Mouse (Mus musculus): ENCODE results near the gene Gpt2. TPM values are rescaled to one million over a fixed set of nuclear protein-coding genes. Genes with fewer than 3 reads are reported as not detected.

Gpt2 gene
- polyA plus RNA-seq, 1 experiment, result 1.5 TPM

DNA sequence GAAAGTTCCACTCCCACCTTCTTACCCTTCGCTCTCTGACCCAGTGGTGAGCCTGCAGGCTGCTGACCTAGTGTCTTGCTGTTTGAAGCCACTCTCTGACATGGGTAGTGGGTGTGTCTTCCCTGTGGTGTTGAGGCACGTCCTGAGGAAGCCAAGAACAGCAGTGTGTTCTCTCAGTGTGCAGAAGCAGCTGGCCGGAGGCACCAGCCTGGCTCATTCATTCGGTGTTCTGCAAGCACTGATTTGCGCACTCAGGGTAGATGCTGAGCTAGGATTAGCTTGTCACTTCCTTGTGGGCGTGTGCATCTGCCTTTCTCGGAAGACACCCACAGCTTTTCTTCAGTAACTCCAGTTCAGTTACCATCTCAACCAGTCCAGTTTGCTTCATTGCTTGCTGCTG, 23.0 kb downstream of the Gpt2 start:
- TF ChIP-seq POLR2A (IDR thresholded peaks at IDR 0.05; ENCODE audit: low read depth, low read length) (no peak), CTCF (IDR thresholded peaks at IDR 0.05; ENCODE audit: extremely low read depth, insufficient read depth, insufficient read length, insufficient replicate concordance) (no peak)
- 40% methylated on average over 7 of the region's 7 CpGs for WGBS
- Histone ChIP-seq H3K36me3 (ENCODE audit: control insufficient read depth, insufficient read depth, low read length) (no peaks in the 10 kb centered on the region), H3K4me1 (ENCODE audit: control insufficient read depth, insufficient read depth, insufficient read length) (no peaks in the 10 kb centered on the region), H3K27ac (ENCODE audit: insufficient read depth, low read length) (no peak overlapping the region), H3K27me3 (ENCODE audit: control insufficient read depth, insufficient read depth, low read length) (no peaks in the 10 kb centered on the region), H3K4me3 (ENCODE audit: extremely low read depth, insufficient read depth, insufficient read length) (no peak overlapping the region)
- DNase-seq (ENCODE audit: low read depth in 1 of 2, low spot score in 2 of 2), result no peak

DNA sequence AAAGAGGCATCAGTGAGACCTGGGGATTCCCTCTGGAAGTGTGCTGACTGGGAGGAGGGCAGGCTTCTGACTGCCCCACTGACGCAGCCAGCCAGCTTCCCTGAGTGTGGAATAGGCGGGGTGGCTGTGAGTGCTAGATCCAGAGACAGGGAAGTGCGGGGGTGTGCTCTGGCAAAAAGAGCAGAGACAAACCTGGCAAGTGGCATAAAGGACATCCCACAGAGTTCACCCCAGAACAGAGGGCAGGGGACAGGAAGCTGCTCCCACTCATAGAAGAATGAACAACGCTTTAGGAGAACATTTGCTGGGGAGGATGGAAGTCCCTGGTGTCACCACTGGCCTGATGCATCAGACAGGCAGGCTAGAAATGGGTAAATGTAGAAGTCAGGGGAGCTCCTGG, 25.0 kb downstream of the Gpt2 start:
- Histone ChIP-seq H3K27me3 (ENCODE audit: control insufficient read depth, insufficient read depth, low read length) (no peaks in the 10 kb centered on the region), H3K36me3 (ENCODE audit: control insufficient read depth, insufficient read depth, low read length) (no peaks in the 10 kb centered on the region), H3K4me3 (ENCODE audit: extremely low read depth, insufficient read depth, insufficient read length) (no peak overlapping the region), H3K4me1 (ENCODE audit: control insufficient read depth, insufficient read depth, insufficient read length) (no peaks in the 10 kb centered on the region), H3K27ac (ENCODE audit: insufficient read depth, low read length) (no peak overlapping the region)
- no peak for DNase-seq (ENCODE audit: low read depth in 1 of 2, low spot score in 2 of 2)
- WGBS, result 87% methylated on average over 4 of the region's 4 CpGs
- TF ChIP-seq CTCF (IDR thresholded peaks at IDR 0.05; ENCODE audit: extremely low read depth, insufficient read depth, insufficient read length, insufficient replicate concordance) (no peak), POLR2A (IDR thresholded peaks at IDR 0.05; ENCODE audit: low read depth, low read length) (no peak)

DNA sequence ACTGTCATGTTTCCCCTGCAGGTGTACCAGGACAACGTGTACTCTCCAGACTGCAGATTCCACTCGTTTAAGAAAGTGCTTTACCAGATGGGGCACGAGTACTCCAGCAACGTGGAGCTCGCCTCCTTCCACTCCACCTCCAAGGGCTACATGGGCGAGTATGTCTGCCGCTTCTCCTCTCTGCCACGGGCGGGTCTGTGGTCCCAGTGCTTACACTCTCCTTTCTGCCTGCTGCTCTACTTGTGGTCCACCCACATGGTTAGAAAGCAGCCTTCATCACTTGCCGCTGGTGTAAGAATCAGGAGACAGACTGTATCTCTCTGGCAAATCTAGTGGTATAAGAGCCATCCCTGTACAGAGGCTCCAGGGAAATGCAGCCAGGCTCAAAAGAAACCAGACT, 25.6 kb downstream of the Gpt2 start:
- no peaks in the 10 kb centered on the region for H3K36me3 ChIP-seq (ENCODE audit: control insufficient read depth, insufficient read depth, low read length)
- 89% methylated on average over 10 of the region's 10 CpGs for WGBS

DNA sequence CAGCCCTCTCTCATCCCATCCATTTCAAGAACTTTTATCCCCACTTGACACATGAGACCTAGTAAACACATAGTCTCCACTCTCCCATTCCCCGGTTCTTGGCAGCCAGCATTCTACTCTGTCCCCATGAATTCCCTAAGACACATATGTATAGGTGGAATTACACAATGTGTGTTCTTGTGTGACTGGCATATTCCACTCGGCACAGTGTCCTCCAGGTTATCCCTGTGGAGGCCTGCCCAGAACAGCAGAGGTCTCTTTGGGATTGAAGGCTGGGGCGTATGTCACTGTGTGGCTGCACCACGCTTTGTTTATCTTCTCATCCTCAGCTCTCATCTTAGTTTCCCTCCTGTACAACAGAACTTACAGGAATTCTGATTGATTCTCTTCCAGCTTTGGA, 28.2 kb downstream of the Gpt2 start:
- WGBS, result 93% methylated on average over 4 of the region's 4 CpGs

More for the DNA sequence above, 25.6 kb downstream of the Gpt2 start:
- Histone ChIP-seq H3K27me3 (ENCODE audit: control insufficient read depth, insufficient read depth, low read length) (no peaks in the 10 kb centered on the region), H3K4me3 (ENCODE audit: extremely low read depth, insufficient read depth, insufficient read length) (no peak overlapping the region), H3K4me1 (ENCODE audit: control insufficient read depth, insufficient read depth, insufficient read length) (no peaks in the 10 kb centered on the region), H3K27ac (ENCODE audit: insufficient read depth, low read length) (no peak overlapping the region)
- no peak for DNase-seq (ENCODE audit: low read depth in 1 of 2, low spot score in 2 of 2)
- TF ChIP-seq POLR2A (IDR thresholded peaks at IDR 0.05; ENCODE audit: low read depth, low read length) (no peak), CTCF (IDR thresholded peaks at IDR 0.05; ENCODE audit: extremely low read depth, insufficient read depth, insufficient read length, insufficient replicate concordance) (no peak)

DNA sequence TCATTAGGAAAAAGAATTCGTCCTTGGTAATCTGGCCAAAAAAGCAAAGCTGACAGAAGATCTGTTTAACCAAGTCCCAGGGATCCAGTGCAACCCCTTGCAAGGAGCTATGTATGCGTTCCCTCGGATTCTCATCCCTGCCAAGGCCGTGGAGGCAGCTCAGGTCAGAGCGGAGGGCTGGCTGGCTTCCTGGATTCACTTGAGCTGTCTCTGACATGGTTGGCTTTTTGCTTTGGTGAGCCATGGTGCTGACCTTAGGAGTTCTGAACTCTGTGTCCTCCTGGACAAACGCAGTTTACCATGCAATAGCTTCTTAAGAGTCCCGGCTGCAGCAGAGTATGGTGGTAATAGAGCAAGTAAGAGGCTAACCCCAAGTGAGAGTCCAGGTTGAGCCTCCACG, 29.0 kb downstream of the Gpt2 start:
- DNase-seq (ENCODE audit: low read depth in 1 of 2, low spot score in 2 of 2), result no peak
- Histone ChIP-seq H3K4me1 (ENCODE audit: control insufficient read depth, insufficient read depth, insufficient read length) (no peaks in the 10 kb centered on the region), H3K27me3 (ENCODE audit: control insufficient read depth, insufficient read depth, low read length) (no peaks in the 10 kb centered on the region), H3K36me3 (ENCODE audit: control insufficient read depth, insufficient read depth, low read length) (no peaks in the 10 kb centered on the region), H3K4me3 (ENCODE audit: extremely low read depth, insufficient read depth, insufficient read length) (no peak overlapping the region), H3K27ac (ENCODE audit: insufficient read depth, low read length) (no peak overlapping the region)
- no peak for TF ChIP-seq CTCF (IDR thresholded peaks at IDR 0.05; ENCODE audit: extremely low read depth, insufficient read depth, insufficient read length, insufficient replicate concordance)
- no peak for TF ChIP-seq POLR2A (IDR thresholded peaks at IDR 0.05; ENCODE audit: low read depth, low read length)
- WGBS, result 90% methylated on average over 8 of the region's 8 CpGs

More for the DNA sequence above, 28.2 kb downstream of the Gpt2 start:
- no peak for DNase-seq (ENCODE audit: low read depth in 1 of 2, low spot score in 2 of 2)
- Histone ChIP-seq H3K27ac (ENCODE audit: insufficient read depth, low read length) (no peak overlapping the region), H3K4me3 (ENCODE audit: extremely low read depth, insufficient read depth, insufficient read length) (no peak overlapping the region), H3K4me1 (ENCODE audit: control insufficient read depth, insufficient read depth, insufficient read length) (no peaks in the 10 kb centered on the region), H3K36me3 (ENCODE audit: control insufficient read depth, insufficient read depth, low read length) (no peaks in the 10 kb centered on the region), H3K27me3 (ENCODE audit: control insufficient read depth, insufficient read depth, low read length) (no peaks in the 10 kb centered on the region)
- TF ChIP-seq CTCF (IDR thresholded peaks at IDR 0.05; ENCODE audit: extremely low read depth, insufficient read depth, insufficient read length, insufficient replicate concordance), result no peak
- no peak for TF ChIP-seq POLR2A (IDR thresholded peaks at IDR 0.05; ENCODE audit: low read depth, low read length)

DNA sequence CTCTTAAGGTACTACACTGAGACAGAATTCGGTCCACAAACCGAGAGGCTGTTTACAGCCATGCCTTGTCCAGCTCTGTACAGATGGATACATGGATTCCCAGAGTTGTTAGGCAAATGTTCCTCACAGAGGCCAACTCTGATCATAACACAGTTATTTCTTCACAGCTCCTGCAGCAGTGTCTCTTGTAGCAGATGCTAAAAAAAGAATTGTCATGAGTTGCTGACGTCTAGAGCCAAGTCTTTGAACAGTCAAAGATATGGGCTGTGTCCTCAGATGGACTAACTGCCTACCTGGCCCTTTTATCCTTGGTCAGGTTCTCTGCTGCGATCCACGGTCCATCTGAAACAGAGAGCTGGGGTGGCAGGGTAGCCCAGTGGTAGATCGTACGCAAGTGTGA, 31.7 kb downstream of the Gpt2 start:
- Histone ChIP-seq H3K27ac (ENCODE audit: insufficient read depth, low read length) (no peak overlapping the region), H3K27me3 (ENCODE audit: control insufficient read depth, insufficient read depth, low read length) (no peaks in the 10 kb centered on the region), H3K4me3 (ENCODE audit: extremely low read depth, insufficient read depth, insufficient read length) (no peak overlapping the region), H3K36me3 (ENCODE audit: control insufficient read depth, insufficient read depth, low read length) (no peaks in the 10 kb centered on the region), H3K4me1 (ENCODE audit: control insufficient read depth, insufficient read depth, insufficient read length) (no peaks in the 10 kb centered on the region)
- no peak for TF ChIP-seq POLR2A (IDR thresholded peaks at IDR 0.05; ENCODE audit: low read depth, low read length)
- no peak for TF ChIP-seq CTCF (IDR thresholded peaks at IDR 0.05; ENCODE audit: extremely low read depth, insufficient read depth, insufficient read length, insufficient replicate concordance)
- 94% methylated on average over 7 of the region's 7 CpGs for WGBS
- DNase-seq (ENCODE audit: low read depth in 1 of 2, low spot score in 2 of 2), result no peak

DNA sequence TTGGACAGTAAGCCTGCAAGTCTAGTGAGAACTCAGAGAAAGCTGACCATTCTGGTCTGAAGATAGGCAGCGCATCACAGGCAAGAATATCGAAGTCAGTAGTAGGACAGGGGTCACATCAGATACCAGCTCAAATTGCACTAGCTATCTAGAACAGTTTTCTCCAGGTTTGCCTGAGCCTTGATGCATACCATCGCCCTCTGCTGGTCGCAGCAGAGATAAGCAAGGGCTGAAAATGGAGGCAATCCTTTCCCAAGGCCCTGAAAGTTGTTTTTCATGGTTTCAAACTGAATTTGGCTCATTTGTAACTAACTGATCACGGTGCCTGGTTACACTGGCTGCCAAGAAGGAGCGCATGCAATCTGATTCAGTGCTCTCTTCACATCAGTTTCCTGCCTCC, 33.7 kb downstream of the Gpt2 start:
- Histone ChIP-seq H3K27me3 (ENCODE audit: control insufficient read depth, insufficient read depth, low read length) (no peaks in the 10 kb centered on the region), H3K36me3 (ENCODE audit: control insufficient read depth, insufficient read depth, low read length) (no peaks in the 10 kb centered on the region), H3K4me1 (ENCODE audit: control insufficient read depth, insufficient read depth, insufficient read length) (no peaks in the 10 kb centered on the region), H3K27ac (ENCODE audit: insufficient read depth, low read length) (no peak overlapping the region), H3K4me3 (ENCODE audit: extremely low read depth, insufficient read depth, insufficient read length) (no peak overlapping the region)
- peak; percentile 26 to 47 for DNase-seq (ENCODE audit: low read depth in 1 of 2, low spot score in 2 of 2)
- 33% methylated on average over 6 of the region's 6 CpGs for WGBS
- TF ChIP-seq POLR2A (IDR thresholded peaks at IDR 0.05; ENCODE audit: low read depth, low read length) (no peak), CTCF (IDR thresholded peaks at IDR 0.05; ENCODE audit: extremely low read depth, insufficient read depth, insufficient read length, insufficient replicate concordance) (peak; percentile 70; the same call in 1 of the 2 replicates)
